Mouse (Mus musculus): ENCODE results near the gene Timm29.

- TF ChIP-seq POLR2A (IDR thresholded peaks at IDR 0.05; ENCODE audit: control insufficient read depth, low read depth, low read length) (no peak), CTCF (IDR thresholded peaks at IDR 0.05; ENCODE audit: control insufficient read depth, insufficient read depth, insufficient replicate concordance, low read depth, low read length) (no peak)
These were observed 11.6 kb downstream of the Timm29 start for GRCm38 (mm10) chr9:21604119-21604518.
